ENCODE assay signal across 8 mouse cellular contexts in the genomic region with DNA sequence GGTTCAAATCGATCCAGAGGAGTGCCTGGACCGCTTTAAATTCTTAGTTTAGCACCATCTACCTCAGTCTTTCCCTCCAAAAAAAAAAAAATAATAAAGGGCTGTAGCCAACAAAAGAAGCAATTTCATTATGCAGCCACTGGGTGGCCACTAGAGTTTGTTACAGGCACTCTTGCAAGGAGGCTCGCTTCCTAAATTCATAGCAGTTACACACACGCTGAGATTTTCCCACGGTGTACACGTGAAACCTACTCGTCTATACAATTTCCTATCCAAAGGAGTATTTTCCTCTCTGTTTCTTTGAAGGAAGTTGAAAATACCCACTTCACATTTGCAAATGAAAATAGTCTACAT. TPM values are rescaled to one million over a fixed set of nuclear protein-coding genes. Genes with fewer than 3 reads are reported as not detected.
A peak's percentile ranks its signal among the peaks of the same experiment; 100 is the strongest.
DNase-seq lines count a peak whose midpoint lies in the region; ATAC-seq and TF ChIP-seq lines count a peak whose summit lies in the region.

No protein-coding gene starts in this region.

- H3K4me3 ChIP-seq in heart, embryonic 12.5 days, result peak overlapping the region; percentile 52
- H3K4me3 ChIP-seq in liver, embryonic 14.5 days (ENCODE audit: insufficient read depth in 1 of 2, low read depth in 2 of 2, low read length in 2 of 2), result peak overlapping the region; percentile 34 to 43

- peaks cover 7% of the 10 kb centered on the region for H3K36me3 ChIP-seq in heart, embryonic 12.5 days
- H3K36me3 ChIP-seq in liver, embryonic 14.5 days (replicated peaks; ENCODE audit: control insufficient read depth, insufficient read depth, low read depth), result no peaks in the 10 kb centered on the region

- no peak for TF ChIP-seq EP300 in liver, embryonic 14.5 days (IDR thresholded peaks at IDR 0.05; ENCODE audit: low read depth)

- peak overlapping the region; percentile 78; the same call in 1 of the 2 replicates for H3K9ac ChIP-seq in heart, embryonic 12.5 days
- no peak overlapping the region for H3K9ac ChIP-seq in liver, embryonic 14.5 days (replicated peaks)

- no peaks in the 10 kb centered on the region for H3K27me3 ChIP-seq in heart, embryonic 12.5 days (replicated peaks)
- peaks cover 11% of the 10 kb centered on the region for H3K27me3 ChIP-seq in liver, embryonic 14.5 days (ENCODE audit: control insufficient read depth, insufficient read depth, low read length)

- peak overlapping the region; percentile 90 for H3K4me2 ChIP-seq in heart, embryonic 12.5 days
- H3K4me2 ChIP-seq in liver, embryonic 14.5 days (ENCODE audit: low read depth), result peak overlapping the region; percentile 53

- peak; percentile 67 for DNase-seq in 416B (ENCODE audit: low read depth)
- peak; percentile 41 for DNase-seq in T-cell, adult 2 months (ENCODE audit: low spot score)
- peak; percentile 90 for DNase-seq in embryo, embryonic 11 days
- peak; percentile 54 to 67 for DNase-seq in kidney, postnatal 25 days
- peak; percentile 12 to 30 (median 22) for DNase-seq in liver, embryonic 14.5 days (ENCODE audit: low read depth in 3 of 3, low spot score in 3 of 3)
- peak; percentile 28 to 52 for DNase-seq in natural killer cell, adult 2 months (ENCODE audit: low spot score in 2 of 2)
- DNase-seq in testis, postnatal 10 days (ENCODE audit: low spot score), result peak; percentile 64

- peak; percentile 39 for TF ChIP-seq CTCF in liver, embryonic 14.5 days (IDR thresholded peaks at IDR 0.05; ENCODE audit: low read depth)

- no peaks in the 10 kb centered on the region for H3K9me3 ChIP-seq in heart, embryonic 12.5 days (replicated peaks)
- no peaks in the 10 kb centered on the region for H3K9me3 ChIP-seq in liver, embryonic 14.5 days (ENCODE audit: control insufficient read depth, low read length)

- no peak overlapping the region for H3K27ac ChIP-seq in heart, embryonic 12.5 days (ENCODE audit: poor library complexity, severe bottlenecking)
- H3K27ac ChIP-seq in liver, embryonic 14.5 days, result no peak overlapping the region

- peaks cover 16% of the 10 kb centered on the region for H3K4me1 ChIP-seq in heart, embryonic 12.5 days (replicated peaks)
- no peaks in the 10 kb centered on the region for H3K4me1 ChIP-seq in liver, embryonic 14.5 days (replicated peaks; ENCODE audit: control insufficient read depth in 2 of 2, insufficient read depth in 2 of 2, low read length in 1 of 2)

- peak; percentile 18; the same call in 1 of the 2 replicates for ATAC-seq in heart, embryonic 12.5 days (ENCODE audit: insufficient number of reproducible peaks, low FRiP score)
- no peak for ATAC-seq in liver, embryonic 14.5 days (ENCODE audit: insufficient read depth)

- WGBS in heart, embryonic 12.5 days, result 4% methylated on average over 7 of the region's 7 CpGs
- WGBS in liver, embryonic 14.5 days (ENCODE audit: insufficient replicate concordance), result under 1% methylated on average over 7 of the region's 7 CpGs

RNA-seq across cellular contexts. Expression of gene Klhl31, which starts 19.6 kb away (rescaled TPM):
- 59.4 and 62.3 TPM in 2 replicates for polyA plus RNA-seq in heart, embryonic 12.5 days (2016; fragmentation: Nextera tagmentation; extraction: Ambion mirVana)
- under 0.01 and 0.01 TPM in 2 replicates for polyA plus RNA-seq in liver, embryonic 14.5 days (2012; rRNA removed)
- polyA plus RNA-seq in liver, embryonic 14.5 days (2014; fragmentation: Nextera tagmentation; extraction: Ambion mirVana), result not detected in 2 replicates

Comparison
In these comparisons a context has a peak if more than half of its experiments do, and no peak if none do; other contexts are left out.
1. DNase-seq: peak in every context shown above with its lines; median percentile 90 in embryo, embryonic 11 days; 67 in 416B; 64 in testis, postnatal 10 days; 60 in kidney, postnatal 25 days; 41 in T-cell, adult 2 months; 40 in natural killer cell, adult 2 months; 22 in liver, embryonic 14.5 days.
2. RNA of gene Klhl31, which starts 19.6 kb away (polyA plus RNA-seq): 59.4 to 62.3 TPM in heart, embryonic 12.5 days; under 0.01 to 0.01 TPM in liver, embryonic 14.5 days; every median in the first group is over 10 times any median in the second.